Mouse (Mus musculus): ENCODE measurements at regions not wholly inside any gene's neighbourhood (a gene's known extent, or its start where the extent isn't known, plus 50 kb on each side); places are given as distances from the start of the nearest gene placed in this dataset.
A peak's percentile ranks its signal among the peaks of the same experiment; 100 is the strongest.

- no peak for DNase-seq
Measured at GRCm38 (mm10) chr9:98091105-98091504, 58.1 kb upstream of the Clstn2 start.

DNA sequence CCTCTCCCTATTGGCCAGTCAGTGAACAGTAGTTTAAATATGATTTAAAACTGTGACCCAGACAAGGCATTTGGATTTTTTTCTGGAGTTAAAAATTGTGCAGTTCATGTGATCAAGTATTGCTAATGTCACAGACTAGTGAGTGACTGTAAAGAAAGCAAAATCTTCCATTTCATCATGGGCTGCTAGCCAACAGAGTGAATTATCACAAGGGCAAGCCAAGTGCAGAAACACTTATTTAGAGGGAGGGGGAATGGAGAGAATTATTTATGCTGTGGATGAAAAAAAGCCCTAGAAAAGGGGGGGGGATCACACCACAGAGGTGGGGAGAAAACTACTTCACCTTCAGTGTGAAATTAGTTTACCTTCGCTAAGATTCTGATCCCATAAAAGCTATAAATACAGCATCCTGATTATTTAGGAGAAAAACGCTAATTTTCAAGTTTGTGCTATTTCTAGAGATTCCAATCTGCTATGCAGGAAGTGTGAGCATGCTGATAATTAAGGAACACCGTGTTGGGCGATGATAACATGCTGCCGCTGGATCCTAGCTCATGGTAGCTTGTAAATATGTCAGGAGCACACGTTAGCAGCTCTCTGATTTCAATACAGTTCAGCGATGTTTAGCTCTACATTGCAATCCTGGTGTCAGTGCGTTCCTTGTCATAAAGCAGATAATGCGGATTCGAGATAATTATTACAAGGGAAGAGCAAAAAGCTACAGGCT, 62.2 kb upstream of the Clstn2 start:
- DNase-seq: no peak

DNA sequence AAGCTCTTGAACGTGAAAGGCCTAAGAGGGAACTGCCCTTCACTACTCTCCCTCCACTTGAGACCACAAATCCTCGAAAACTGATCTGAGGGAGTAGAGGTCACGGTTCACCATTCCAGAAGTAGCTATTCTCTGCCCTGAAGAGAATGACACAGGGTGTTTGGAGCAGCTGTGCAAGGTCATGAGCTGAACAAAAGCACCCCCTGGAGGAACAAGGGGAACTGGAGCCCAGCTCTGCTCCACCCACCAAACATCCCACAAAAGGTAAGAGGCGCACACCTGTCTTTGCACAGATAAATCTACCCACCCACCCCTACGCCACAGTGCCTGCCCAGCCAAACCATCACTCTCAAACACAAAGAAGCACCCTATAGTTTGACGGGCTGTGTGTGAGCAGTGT, 90.4 kb upstream of the Clstn2 start:
- DNase-seq: no peak

- DNase-seq: no peak
Measured at GRCm38 (mm10) chr9:98129596-98129995, 96.6 kb upstream of the Clstn2 start.

DNA sequence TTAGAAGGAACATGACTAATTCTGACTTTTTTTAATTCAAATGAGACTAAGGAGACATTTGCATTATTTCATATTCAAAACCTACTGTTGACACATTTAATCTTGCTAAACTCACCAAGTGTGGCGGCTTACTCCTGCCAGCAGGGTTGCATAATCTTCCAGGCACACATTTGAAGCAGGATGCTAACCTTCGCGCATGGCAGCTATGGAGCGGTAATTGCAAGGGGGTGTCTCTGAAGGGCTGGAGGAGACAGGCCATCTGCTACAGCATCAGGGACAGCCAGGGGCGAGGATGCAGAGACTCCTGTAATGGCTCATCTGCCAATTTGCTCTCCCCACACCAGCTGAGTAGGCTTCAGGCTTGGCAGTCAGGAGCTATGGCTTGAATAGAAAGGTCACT, 97.9 kb upstream of the Clstn2 start:
- no peak for DNase-seq

GRCm38 (mm10) chr9:98140546-98140945, 107.6 kb upstream of the Clstn2 start:
- DNase-seq: no peak

GRCm38 (mm10) chr9:98142121-98142520, 109.1 kb upstream of the Clstn2 start:
- no peak for DNase-seq

DNA sequence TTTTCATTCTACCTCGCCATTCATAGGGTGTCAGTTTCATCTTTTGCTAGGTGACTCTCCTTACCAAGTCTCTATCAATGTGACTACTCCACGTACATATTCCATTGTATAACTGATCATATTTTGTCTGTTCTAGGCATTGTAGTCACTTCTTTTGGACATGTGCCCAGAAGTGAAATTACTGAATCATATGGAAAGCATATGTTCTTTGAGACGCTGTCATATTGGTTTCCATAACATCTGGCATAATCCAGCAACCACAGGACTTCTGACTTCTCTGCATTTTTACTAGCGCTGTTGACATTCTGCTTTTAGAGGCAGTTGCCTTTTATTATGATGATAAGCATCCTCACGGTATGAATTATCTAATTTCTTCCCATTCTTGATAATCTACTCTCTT, 113.9 kb upstream of the Clstn2 start:
- DNase-seq: no peak

GRCm38 (mm10) chr9:98158421-98158820, 125.4 kb upstream of the Clstn2 start:
- no peak for DNase-seq

- DNase-seq: no peak
Measured at GRCm38 (mm10) chr9:98164489-98164888, 122.7 kb upstream of the Nmnat3 start.

GRCm38 (mm10) chr9:98174056-98174455, 113.2 kb upstream of the Nmnat3 start:
- DNase-seq: no peak

GRCm38 (mm10) chr9:98176701-98177380, 110.4 kb upstream of the Nmnat3 start:
- no peak for DNase-seq

DNA sequence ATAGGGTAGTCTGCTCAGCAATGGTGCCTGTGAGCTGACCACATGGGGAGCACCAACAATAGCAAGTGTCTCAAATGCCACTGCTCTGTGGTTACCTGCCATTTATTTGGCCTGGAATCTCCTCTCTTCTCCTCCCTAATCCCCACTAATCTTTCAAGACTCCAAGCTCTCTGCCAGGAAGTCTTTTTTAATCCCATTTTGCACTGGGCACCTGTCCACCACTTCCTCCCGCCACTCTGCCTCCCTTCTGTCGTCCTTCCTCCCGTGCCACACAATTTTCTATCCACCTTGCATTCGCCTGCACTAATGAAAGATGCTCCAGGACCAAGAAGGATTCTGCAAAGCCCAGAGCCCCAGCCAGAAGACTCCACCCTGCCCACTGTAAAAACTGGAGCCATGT, 106.5 kb upstream of the Nmnat3 start:
- DNase-seq: no peak

- DNase-seq: no peak
Measured at GRCm38 (mm10) chr9:98186757-98187300, 100.4 kb upstream of the Nmnat3 start.

DNA sequence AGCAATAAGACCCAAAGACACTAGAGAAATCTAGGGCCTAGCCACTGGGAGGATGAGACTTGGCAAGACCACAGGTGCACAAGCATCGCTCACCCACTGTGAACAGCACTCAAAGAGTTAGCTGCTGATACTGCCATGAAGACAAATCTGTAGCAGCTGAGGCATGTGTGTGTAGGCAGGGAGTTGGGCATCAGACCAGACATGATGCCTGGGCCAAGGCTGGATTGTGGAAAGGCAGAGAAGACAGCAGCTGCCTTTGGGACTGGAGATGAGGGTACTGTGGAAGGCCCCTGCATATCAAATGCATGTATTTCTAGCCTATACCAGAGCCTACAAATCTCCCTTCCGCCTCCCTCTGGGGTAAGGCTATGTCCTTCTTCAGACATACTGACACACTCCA, 92.9 kb upstream of the Nmnat3 start:
- no peak for DNase-seq

GRCm38 (mm10) chr9:98218824-98219223, 68.4 kb upstream of the Nmnat3 start:
- DNase-seq: no peak

GRCm38 (mm10) chr9:98220367-98220766, 66.9 kb upstream of the Nmnat3 start:
- no peak for DNase-seq

DNA sequence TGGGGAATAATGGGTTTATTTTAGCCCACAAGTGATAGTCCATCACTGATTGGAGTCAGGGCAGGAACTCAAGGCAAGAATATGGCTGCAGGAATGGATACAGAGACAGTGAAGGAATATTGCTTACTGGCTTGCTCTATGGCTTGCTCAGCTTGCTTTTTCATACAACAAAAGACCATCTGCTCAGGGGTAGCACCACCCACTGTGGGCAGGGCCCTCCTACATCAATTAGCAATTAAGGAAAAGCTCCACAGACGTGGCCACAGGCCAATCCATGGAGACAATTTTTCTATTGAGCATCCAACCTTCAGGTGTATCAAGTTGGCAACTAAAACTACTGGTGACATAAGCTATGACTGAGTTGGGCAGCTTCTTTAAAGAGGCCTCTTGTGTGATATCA, 65.5 kb upstream of the Nmnat3 start:
- no peak for DNase-seq

DNA sequence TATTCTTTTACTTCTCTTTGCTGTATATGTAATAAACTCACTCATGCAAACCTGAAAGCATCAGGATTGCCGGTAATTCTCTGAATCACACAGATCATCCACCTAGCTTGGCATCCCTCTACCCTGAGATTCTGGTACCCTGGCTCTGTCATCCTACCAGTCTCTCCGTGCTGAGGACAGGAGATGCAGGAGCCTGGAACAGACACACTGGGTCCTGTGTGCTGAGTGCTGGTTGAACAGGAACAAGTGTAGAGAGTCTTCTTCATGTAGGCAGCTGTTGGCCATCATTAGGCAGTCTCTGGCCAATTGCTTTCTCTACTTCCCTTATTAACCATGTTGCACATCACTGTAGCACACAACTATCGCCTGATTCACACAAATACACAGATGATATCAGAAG, 59.0 kb upstream of the Nmnat3 start:
- no peak for DNase-seq

- no peak for DNase-seq
Measured at GRCm38 (mm10) chr9:98228907-98229306, 58.3 kb upstream of the Nmnat3 start.

- peak; percentile 15 for DNase-seq
Measured at GRCm38 (mm10) chr9:98234731-98235130, 52.5 kb upstream of the Nmnat3 start.
